Mouse (Mus musculus) liver, adult 2 months (tissue): ENCODE results near the gene Pde8a. TPM values are rescaled to one million over a fixed set of nuclear protein-coding genes. Genes with fewer than 3 reads are reported as not detected.
A peak's percentile ranks its signal among the peaks of the same experiment; 100 is the strongest.
"Not testable (repeated sequence)": the region's sequence is repeated elsewhere in the genome, so short reads cannot be mapped to it uniquely, and the experiment has no call there.

Source experiments
- DNase-seq: peaks from one replicate; pipeline ENCODE4 v3.0.0-alpha.2; 2011; ENCODE audit warnings: low read depth, low spot score; ENCODE audit errors: extremely low read depth
- H3K27ac ChIP-seq: fragments of 200-500 bp; replicated peaks from 2 replicates; pipeline ENCODE4 v1.5.1; 2012; ENCODE audit warnings: low read depth, mild to moderate bottlenecking, control low read depth, inconsistent platforms, low read length; ENCODE audit not compliant: insufficient read depth
- H3K27me3 ChIP-seq: fragments of 200-500 bp; 2 replicates; pipeline ENCODE4 v1.6.1; 2012; ENCODE audit warnings: mild to moderate bottlenecking, moderate library complexity, low read length, inconsistent platforms; ENCODE audit not compliant: control insufficient read depth, insufficient read depth
- H3K36me3 ChIP-seq: fragments of 200-500 bp; 2 replicates; pipeline ENCODE4 v1.6.1; 2012; ENCODE audit warnings: low read length, inconsistent platforms; ENCODE audit not compliant: control insufficient read depth, insufficient read depth
- H3K4me1 ChIP-seq: fragments of 200-500 bp; 2 replicates; pipeline ENCODE4 v1.6.1; 2011; ENCODE audit warnings: low read length; ENCODE audit not compliant: control insufficient read depth, insufficient read depth
- H3K4me3 ChIP-seq: fragments of 200-500 bp; 2 replicates; pipeline ENCODE4 v1.5.1; 2011; ENCODE audit warnings: low read depth, mild to moderate bottlenecking, control low read depth, low read length, moderate library complexity; ENCODE audit not compliant: insufficient read depth
- H3K79me2 ChIP-seq: fragments of 200-500 bp; 2 replicates; pipeline ENCODE4 v1.6.1; 2012; ENCODE audit warnings: inconsistent platforms, mild to moderate bottlenecking, low read length, moderate library complexity; ENCODE audit not compliant: control insufficient read depth, insufficient read depth
- H3K9ac ChIP-seq: fragments of 200-500 bp; 2 replicates; pipeline ENCODE4 v1.6.1; 2012; ENCODE audit warnings: low read depth, mild to moderate bottlenecking, control low read depth, inconsistent platforms, low read length
- CTCF ChIP-seq: fragments of 200-500 bp; IDR thresholded peaks from 2 replicates; pipeline ENCODE4 v1.5.1; 2011; ENCODE audit warnings: low read depth, low read length, control low read depth
- POLR2A ChIP-seq: fragments of 200-500 bp; IDR thresholded peaks from 2 replicates; pipeline ENCODE4 v1.6.1; 2011; ENCODE audit warnings: low read length, control low read depth; ENCODE audit not compliant: insufficient read depth; ENCODE audit errors: extremely low read depth
- WGBS: fragments of 180-500 bp; shearing (Covaris S2); methylation state at CpG from one replicate; pipeline ENCODE4 v1.1.7; 2018; 5-methylcytosine and 5-hydroxymethylcytosine counted together
- polyA plus RNA-seq: library from polyadenylated mRNA; depleted of rRNA; stranded (reverse); fragments of >200 nt; gene quantifications from 2 replicates; pipeline ENCODE4 v1.2.3, GENCODE M21; 2012
- total RNA-seq: library from RNA; depleted of rRNA; stranded (reverse); fragments of >200 nt; gene quantifications from 2 replicates; pipeline ENCODE4 v1.2.3, GENCODE M21; 2014

Gene Pde8a
- total and polyA plus RNA-seq, 2 experiments, result 13.3 to 13.5 TPM

DNA sequence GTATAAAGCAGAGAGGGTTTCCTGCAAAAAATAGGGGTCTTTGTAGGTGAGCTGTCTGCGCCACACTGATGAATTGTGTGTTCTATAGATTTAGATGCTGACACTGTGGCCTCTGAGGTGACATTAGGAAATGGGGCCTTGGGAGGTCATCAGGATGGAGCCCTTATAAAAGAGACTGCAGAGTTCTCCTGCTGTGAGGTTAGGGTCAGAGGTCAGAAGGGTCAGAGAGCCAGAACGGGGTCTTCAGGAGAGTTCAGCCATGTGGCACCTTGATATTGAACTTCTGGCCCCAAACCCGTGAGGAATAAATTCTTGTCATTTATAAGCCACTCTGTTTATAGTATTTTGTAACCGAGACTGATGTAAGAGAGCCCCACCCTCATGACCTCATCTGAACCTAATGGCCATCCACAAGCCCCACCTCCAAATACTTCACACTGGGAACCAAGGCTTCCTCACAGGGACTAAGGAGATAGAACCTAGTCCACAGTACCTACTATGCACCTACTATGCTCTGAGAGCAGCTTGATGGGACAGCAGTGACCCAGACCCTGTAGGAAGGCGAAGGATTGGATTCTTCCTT, 37.1 kb upstream of the Pde8a start:
- Histone ChIP-seq H3K27me3 (no peaks in the 10 kb centered on the region), H3K9ac (no peak overlapping the region), H3K4me3 (no peak overlapping the region), H3K27ac (peak overlapping the region; percentile 40; the same call in 1 of the 2 replicates), H3K79me2 (no peaks in the 10 kb centered on the region), H3K4me1 (peaks cover 16% of the 10 kb centered on the region), H3K36me3 (no peaks in the 10 kb centered on the region)
- WGBS, result 42% methylated on average over 5 of the region's 5 CpGs
- TF ChIP-seq CTCF (no peak), POLR2A (no peak)
- peak; percentile 82 for DNase-seq

DNA sequence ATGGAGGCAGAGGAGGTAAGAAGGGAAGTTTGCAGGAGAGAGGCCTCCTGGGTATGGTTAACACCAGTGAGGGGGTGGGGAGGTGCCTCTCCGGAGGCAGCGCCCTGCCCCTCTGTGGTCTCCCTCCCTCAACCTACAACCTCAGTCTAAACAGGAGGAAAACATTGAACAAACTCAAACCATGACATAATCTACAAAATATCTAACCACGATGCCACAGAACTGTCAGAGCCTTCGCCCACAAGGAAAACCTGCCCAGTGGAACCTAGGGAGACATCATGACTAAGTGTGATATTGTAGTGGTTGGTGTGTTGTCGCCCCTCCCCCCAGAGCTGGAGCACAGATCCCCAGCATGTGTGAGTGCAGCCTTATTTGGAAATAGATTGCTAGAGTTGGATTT, 33.9 kb upstream of the Pde8a start:
- no peak overlapping the region for H3K27ac ChIP-seq
- peaks cover 14% of the 10 kb centered on the region for H3K4me1 ChIP-seq
- no peaks in the 10 kb centered on the region for H3K27me3 ChIP-seq
- DNase-seq, result no peak
- no peaks in the 10 kb centered on the region for H3K36me3 ChIP-seq
- H3K79me2 ChIP-seq, result no peaks in the 10 kb centered on the region
- TF ChIP-seq CTCF, result no peak
- no peak for TF ChIP-seq POLR2A
- H3K9ac ChIP-seq, result no peak overlapping the region
- 74% methylated on average over 5 of the region's 5 CpGs for WGBS
- H3K4me3 ChIP-seq, result no peak overlapping the region

DNA sequence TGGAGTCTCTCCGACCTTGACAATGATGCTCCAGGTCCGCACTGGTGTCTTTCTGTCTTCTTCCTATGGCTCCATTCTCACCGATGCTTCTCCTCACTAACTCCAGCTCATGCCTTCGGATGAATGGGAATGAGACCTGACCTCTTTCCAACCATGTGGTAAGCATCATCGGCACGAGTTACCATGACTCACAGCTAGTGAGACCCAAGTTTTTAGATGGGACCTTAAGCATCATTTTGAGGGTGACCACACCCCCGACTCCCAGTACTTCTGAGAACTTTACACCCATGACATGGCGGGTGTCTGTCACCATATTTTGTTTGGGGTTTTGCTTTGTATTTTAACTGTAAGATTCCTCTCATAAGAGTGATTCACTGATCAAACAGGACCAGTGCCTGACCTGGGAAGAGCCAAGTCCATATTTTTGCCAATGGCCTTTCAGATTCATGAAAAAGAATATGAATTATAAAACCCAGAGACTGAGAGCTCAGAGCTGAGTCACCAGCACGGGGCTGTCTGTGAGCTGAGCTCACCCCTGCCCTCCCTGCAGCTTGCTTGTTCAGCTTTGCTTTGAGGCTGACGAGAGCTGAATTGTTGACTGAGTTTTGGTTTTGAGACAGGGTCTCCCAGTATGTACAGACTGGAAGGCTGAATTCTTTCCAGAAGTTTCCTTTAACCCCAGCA, 30.8 kb upstream of the Pde8a start:
- Histone ChIP-seq H3K4me1 (no peaks in the 10 kb centered on the region), H3K9ac (no peak overlapping the region), H3K27me3 (no peaks in the 10 kb centered on the region), H3K36me3 (no peaks in the 10 kb centered on the region), H3K79me2 (no peaks in the 10 kb centered on the region), H3K4me3 (no peak overlapping the region), H3K27ac (no peak overlapping the region)
- DNase-seq, result no peak
- WGBS, result 87% methylated on average over 10 of the region's 10 CpGs
- TF ChIP-seq POLR2A (no peak), CTCF (no peak)

DNA sequence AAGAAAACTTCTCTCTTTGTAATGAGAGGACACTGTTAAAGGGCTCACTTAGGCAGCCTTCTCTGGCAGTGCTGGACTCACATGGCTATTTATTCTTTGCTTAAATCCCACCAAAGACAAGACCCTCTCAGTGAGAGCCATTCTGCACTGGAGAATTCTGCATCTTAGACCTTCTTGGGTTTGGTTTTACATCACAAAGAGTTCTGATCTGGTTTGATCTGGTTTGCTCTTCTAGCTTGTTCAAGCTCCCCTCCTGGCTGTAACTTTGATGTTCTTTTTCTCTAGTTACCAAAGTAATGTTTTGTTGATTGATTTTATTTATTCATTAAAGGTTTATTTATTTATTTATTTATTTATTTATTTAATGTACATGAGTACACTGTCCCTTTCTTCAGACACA, 30.2 kb upstream of the Pde8a start:
- DNase-seq, result no peak
- H3K4me1 ChIP-seq, result no peaks in the 10 kb centered on the region
- H3K27me3 ChIP-seq, result no peaks in the 10 kb centered on the region
- H3K79me2 ChIP-seq, result no peaks in the 10 kb centered on the region
- no peak for TF ChIP-seq CTCF
- TF ChIP-seq POLR2A, result no peak
- H3K4me3 ChIP-seq, result no peak overlapping the region
- H3K36me3 ChIP-seq, result no peaks in the 10 kb centered on the region
- H3K9ac ChIP-seq, result no peak overlapping the region
- no peak overlapping the region for H3K27ac ChIP-seq

DNA sequence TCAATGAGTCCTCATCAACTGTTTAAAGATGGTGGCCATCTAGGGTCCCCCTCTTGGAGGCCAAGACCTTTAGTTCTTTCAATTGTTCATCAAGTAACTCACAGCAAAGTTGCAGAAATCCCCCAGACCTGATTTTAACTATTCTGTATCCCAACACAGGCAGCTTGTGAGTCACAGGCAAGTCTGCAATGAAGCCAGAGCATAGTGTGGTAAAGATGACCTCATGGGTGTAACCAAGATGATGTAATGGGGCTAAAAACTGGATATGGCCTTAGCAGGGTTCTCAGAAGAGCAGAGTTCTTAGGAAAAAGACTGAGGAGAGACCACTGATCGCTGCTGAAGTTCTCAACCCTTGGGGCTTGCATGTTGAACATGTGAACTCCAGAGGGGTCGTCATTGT, 29.3 kb upstream of the Pde8a start:
- Histone ChIP-seq H3K27ac (no peak overlapping the region), H3K27me3 (no peaks in the 10 kb centered on the region), H3K79me2 (no peaks in the 10 kb centered on the region), H3K36me3 (no peaks in the 10 kb centered on the region), H3K4me3 (no peak overlapping the region), H3K9ac (no peak overlapping the region), H3K4me1 (no peaks in the 10 kb centered on the region)
- DNase-seq, result no peak
- TF ChIP-seq CTCF, result no peak
- no peak for TF ChIP-seq POLR2A
- WGBS, result 98% methylated on average over 2 of the region's 2 CpGs

DNA sequence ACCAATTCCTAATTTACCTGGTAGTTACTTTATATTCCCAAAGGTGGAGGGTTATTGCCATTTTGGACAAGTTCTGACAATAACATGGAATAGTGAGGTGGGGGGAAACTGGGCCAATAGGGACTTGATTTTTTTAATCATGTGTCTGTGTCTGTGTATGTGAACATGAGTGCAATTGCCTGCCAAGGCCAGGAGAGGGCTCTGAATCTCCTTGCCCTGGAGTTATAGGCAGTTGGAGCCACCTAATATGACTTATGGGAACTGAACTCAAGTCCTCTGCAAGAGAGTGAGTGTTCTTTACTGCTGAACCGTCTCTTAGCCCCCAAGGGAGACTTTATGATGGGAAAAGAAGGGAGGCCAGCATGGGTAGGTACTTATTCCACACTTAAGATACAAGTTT, 28.7 kb upstream of the Pde8a start:
- Histone ChIP-seq H3K4me3 (no peak overlapping the region), H3K9ac (no peak overlapping the region), H3K27me3 (no peaks in the 10 kb centered on the region), H3K79me2 (no peaks in the 10 kb centered on the region), H3K36me3 (no peaks in the 10 kb centered on the region), H3K27ac (no peak overlapping the region), H3K4me1 (no peaks in the 10 kb centered on the region)
- 100% methylated on average over 1 of the region's 1 CpGs for WGBS
- no peak for DNase-seq
- TF ChIP-seq POLR2A (no peak), CTCF (no peak)

DNA sequence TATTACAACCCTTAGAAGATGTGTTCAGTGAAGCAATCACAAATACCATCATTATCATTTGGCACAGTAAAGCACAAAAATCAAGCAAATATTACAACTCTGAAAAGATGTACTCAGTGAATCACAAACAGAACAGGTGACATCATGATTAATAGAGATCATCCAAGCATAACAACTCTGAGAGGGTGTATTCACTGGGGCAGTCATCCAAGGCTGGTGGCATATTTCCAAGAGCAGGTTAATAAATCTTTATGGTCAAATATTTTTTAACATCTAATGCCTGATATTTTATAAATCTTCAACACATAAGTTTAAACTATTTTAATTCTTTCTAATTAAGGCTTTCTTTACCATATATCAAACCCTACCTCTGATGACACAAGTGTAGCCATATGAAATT, 27.4 kb upstream of the Pde8a start:
- H3K36me3 ChIP-seq, H3K4me3 ChIP-seq, H3K9ac ChIP-seq, H3K27me3 ChIP-seq, H3K4me1 ChIP-seq, H3K79me2 ChIP-seq, H3K27ac ChIP-seq: not testable (repeated sequence)
- DNase-seq, result peak; percentile 73
